Mouse (Mus musculus): Measurements from ENCODE around the gene Zdhhc4.

Gene Zdhhc4

GRCm38 (mm10) chr5:143328690-143329495, at the start of gene Zdhhc4:
Zdhhc4 (minus strand) TSS chr5:143329256.
- DNase-seq (ENCODE audit: low spot score): peak; percentile 89

GRCm38 (mm10) chr5:143376156-143376555, 47.1 kb upstream of the Zdhhc4 start:
- DNase-seq (ENCODE audit: low spot score): no peak

GRCm38 (mm10) chr5:143375242-143375641, 46.2 kb upstream of the Zdhhc4 start:
- peak; percentile 48 for DNase-seq (ENCODE audit: low spot score)

GRCm38 (mm10) chr5:143372818-143373217, 43.8 kb upstream of the Zdhhc4 start:
- DNase-seq (ENCODE audit: low spot score): no peak

- DNase-seq (ENCODE audit: low spot score): no peak
Observed at GRCm38 (mm10) chr5:143371146-143371510, 42.1 kb upstream of the Zdhhc4 start.

GRCm38 (mm10) chr5:143370416-143371145, 41.5 kb upstream of the Zdhhc4 start:
- no peak for DNase-seq (ENCODE audit: low spot score)

GRCm38 (mm10) chr5:143369611-143370255, 40.7 kb upstream of the Zdhhc4 start:
- no peak for DNase-seq (ENCODE audit: low spot score)

GRCm38 (mm10) chr5:143367931-143368330, 38.9 kb upstream of the Zdhhc4 start:
- DNase-seq (ENCODE audit: low spot score): no peak

- DNase-seq (ENCODE audit: low spot score): no peak
Observed at GRCm38 (mm10) chr5:143363678-143364615, 34.9 kb upstream of the Zdhhc4 start.

- DNase-seq (ENCODE audit: low spot score): no peak
Observed at GRCm38 (mm10) chr5:143361428-143361827, 32.4 kb upstream of the Zdhhc4 start.

GRCm38 (mm10) chr5:143360000-143360399, 30.9 kb upstream of the Zdhhc4 start:
- no peak for DNase-seq (ENCODE audit: low spot score)

- no peak for DNase-seq (ENCODE audit: low spot score)
Observed at GRCm38 (mm10) chr5:143359263-143359662, 30.2 kb upstream of the Zdhhc4 start.

- no peak for DNase-seq (ENCODE audit: low spot score)
Observed at GRCm38 (mm10) chr5:143357564-143357963, 28.5 kb upstream of the Zdhhc4 start.

GRCm38 (mm10) chr5:143356686-143357388, 27.8 kb upstream of the Zdhhc4 start, which contains the start of gene Grid2ip:
Grid2ip (plus strand) TSS chr5:143357338.
- no peak for DNase-seq (ENCODE audit: low spot score)

GRCm38 (mm10) chr5:143356017-143356416, 27.0 kb upstream of the Zdhhc4 start:
- no peak for DNase-seq (ENCODE audit: low spot score)

- no peak for DNase-seq (ENCODE audit: low spot score)
Observed at GRCm38 (mm10) chr5:143346367-143346766, 17.3 kb upstream of the Zdhhc4 start.

GRCm38 (mm10) chr5:143339603-143340002, 10.5 kb upstream of the Zdhhc4 start:
- DNase-seq (ENCODE audit: low spot score): no peak

- no peak for DNase-seq (ENCODE audit: low spot score)
Observed at GRCm38 (mm10) chr5:143336559-143336958, 7.5 kb upstream of the Zdhhc4 start.

- DNase-seq (ENCODE audit: low spot score): no peak
Observed at GRCm38 (mm10) chr5:143335089-143335460, 6.0 kb upstream of the Zdhhc4 start.

- DNase-seq (ENCODE audit: low spot score): no peak
Observed at GRCm38 (mm10) chr5:143334418-143335088, 5.5 kb upstream of the Zdhhc4 start.
